Mouse (Mus musculus) forelimb bud, embryonic 11.5 days (tissue): Measurements from ENCODE around the gene Pard3.

Experiments used
- DNase-seq: peaks from one replicate; pipeline ENCODE4 v3.0.0-alpha.2; 2012; ENCODE audit warnings: low read depth, low spot score

Gene Pard3

DNA sequence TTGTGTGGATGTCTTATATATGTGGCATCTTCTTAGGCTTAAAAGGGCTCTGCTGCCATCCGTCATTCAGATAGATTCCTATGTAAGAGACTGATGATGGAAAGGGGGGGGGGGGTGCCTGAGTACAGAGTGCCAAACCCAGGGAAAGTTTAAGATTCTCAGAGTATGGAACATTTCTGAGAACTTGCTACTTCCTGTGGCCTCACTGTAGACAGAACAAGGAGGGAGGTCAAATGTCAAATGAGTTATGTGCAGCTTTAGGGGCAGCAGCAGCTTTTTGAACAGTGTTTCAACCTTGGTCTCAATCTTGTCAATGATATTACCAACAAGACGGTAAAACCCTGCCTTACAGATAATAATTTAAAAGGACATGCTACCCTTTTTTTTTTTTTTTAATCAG lies 367.5 kb downstream of the Pard3 start:
- no peak for DNase-seq

DNA sequence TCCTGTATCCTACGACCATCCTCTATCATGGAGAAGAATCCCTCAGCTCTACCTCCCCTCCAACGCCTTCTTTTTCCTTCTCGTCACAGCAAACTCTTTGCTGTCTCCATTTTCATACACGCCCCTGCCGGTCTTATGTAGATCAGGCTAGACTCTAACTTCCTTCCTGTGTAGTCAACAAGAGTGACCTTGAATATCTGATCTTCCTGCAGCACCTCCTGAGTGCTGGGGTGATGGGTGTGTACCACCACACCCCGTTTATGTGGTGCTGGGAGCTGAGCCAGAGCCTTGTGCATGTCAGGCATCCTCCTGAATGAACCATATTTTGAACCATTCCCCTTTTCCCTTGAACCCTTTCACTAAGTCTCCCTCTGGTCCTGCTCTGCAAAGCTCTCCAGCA lies 372.3 kb downstream of the Pard3 start:
- DNase-seq = no peak

DNA sequence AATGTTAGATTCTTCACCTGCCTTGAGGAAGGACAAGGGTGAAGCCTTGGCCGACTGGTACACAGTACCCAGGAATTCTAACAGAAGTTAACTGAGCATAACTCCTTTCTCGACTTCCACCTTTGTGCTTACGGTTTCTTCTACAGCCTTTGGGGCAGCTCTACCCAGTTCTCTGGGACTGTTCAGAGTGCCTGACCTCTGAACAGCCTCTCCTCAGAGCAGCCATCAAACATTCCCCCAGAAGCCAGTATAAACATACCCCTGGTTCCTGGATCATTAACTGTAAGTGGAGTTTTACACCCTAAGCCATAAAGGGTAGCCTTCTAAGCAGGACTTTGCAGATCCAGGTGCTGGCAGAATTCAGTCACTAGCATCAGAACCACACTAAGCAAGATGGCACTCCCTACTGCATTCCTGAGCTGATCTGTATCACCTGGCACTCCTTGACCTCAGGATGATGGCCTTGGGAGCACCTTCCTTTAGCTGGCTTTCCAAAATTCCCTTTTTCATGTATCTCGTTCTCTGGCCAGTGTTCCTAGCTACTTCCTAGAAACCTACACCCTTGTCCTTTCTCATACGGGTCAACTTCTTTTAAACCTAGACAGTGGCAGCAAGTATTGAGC lies 374.0 kb downstream of the Pard3 start:
- DNase-seq = no peak

DNA sequence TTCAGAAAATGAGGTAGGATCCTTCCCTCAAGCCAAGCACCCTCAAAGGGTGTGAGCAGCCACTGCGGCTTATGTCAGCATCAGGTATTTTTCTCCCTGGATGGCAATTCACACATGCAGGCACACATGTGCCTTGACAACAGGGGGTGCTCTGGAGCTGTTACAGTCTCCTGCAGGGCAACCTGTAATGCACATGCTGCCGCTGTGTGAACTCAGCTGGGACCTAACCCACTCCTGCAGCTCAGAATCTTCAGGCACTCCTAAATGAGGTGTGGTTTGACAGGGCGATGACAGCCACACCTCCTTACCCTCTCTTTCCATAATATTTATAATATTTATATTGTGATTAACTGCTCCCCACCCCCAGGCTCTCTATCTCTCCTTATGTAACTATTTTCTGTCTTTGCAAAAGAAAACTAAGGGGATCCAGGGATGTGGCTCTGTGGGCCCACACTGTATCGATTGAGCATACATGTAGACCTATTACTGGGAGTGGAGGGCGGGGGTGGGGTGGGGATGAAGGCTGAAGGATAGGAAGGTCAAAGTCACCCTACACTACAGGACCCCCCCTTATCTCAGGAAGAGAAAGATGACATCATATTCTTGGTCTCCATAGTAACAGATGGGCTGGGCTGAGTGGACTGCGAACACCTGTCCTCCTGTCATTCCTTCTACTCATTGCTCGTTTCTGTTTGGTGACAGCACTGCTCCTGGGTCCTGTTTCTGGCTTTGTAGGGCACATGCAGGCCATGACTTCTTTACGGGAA lies 375.1 kb downstream of the Pard3 start:
- DNase-seq = peak; percentile 82

DNA sequence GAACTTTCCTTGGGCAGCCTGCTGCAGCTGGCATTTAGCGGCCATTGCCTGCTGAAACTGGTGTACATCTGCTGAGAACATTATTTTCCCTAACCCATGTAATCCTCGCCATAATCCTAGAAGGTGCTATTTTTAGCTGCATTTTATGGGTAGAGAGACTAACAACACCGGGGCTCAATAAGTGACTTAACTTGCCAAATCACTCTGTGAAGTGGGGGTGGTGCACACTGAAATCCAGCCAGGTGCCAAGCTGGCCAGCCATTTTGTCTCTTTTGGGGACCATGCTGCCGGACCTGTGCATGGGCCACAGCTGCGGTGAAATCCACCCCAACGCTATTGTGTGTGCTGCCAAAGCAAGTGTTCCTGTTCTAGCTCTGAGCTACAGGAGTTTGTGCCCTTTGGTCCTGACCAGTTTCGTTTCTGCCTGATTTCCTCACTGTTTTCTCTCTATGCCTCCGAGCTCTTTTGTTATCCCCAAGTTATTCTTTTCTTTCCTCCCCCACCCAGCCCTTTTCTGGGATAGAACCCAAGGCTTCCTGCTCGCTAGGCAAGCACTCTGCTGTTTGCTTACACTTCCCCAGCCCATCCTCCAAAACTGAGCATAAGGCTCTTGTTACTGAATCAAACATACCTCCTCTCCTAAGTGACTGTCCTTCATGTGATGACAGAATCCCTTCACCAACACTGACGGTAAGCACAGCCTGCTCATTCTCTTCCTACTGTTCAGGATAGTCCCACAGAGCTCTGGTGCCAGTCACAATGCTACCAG lies 375.9 kb downstream of the Pard3 start:
- DNase-seq = peak; percentile 29

DNA sequence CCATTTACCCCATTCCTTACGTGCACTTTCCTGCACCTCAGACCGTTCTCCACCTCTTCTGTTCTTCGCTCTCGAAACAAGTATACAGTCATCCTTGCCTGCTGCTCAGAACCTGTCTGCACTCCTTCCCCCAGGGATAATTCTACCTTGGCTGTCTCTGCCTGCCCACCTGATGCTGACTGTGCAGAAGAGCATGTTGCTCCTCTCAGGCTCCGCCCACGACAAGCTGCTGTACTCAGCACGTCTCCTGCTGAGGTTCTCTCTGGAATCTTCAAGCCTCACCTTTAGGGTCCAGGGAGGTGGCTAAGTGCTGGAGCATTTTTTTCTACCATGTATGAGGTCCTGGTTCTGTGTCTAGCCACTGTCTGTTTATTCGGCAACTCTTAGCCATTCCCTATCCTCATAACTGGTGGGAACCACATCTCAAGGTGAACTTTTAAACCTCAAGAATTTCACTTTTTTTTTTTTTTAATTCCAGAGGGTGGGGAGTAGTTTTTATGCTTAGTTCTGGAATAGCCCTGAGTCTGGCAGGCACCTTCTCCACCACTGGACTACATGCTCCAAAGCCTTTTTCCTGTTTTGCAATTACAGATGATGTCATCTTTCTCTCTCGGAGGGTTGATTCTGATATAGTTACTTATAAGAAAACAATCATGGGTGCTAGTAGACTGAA lies 376.6 kb downstream of the Pard3 start:
- no peak for DNase-seq

DNA sequence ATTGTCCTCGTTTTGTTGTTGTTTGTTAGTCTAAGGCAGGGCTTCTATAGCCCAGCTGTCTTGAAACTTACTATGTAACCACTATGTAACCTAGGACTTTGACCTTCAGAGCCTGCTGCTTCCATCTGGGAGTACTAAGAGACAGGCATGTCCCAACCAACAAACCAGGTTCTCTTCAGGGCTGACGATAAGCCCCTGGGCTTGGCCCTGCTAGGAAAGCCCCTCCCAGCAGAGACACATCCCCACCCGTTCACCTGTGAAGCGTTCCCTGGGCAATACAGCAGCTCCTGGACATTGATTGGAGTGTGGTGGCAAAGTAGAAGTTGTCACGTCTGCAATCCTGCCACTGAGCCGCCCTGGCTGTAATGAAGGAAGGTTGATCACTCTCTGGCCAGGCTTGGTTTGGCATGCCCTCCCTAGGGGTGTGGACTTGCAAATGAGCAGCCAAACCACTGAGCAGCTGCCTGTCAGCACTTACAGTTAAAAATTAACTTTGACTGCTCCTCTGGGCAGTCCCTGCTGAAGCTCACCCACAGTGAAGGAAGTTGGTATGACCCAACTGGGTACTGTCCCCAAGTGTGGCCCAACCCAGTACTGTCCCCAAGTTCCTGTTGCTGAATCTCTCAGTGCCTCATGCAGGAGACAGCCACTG lies 377.3 kb downstream of the Pard3 start:
- DNase-seq = no peak

DNA sequence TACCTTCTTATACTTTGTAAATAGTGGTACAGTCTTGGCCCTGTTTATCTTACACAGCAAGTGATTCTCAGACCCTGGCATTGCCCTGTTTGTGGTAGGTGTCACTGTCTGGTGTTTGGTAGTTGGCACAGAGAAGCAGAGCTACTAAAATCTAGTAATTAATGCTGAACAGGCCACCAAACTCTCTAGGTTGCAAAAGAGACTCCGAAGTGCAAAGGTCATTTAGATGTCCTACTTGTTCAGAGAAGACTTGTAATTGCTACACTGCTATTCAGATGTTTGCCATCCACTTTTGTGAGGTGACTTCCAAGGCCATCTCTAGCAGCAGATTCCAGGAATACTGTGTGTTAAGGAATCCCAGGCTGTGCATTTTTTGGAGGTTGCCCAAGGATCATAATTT lies 383.7 kb downstream of the Pard3 start:
- no peak for DNase-seq

DNA sequence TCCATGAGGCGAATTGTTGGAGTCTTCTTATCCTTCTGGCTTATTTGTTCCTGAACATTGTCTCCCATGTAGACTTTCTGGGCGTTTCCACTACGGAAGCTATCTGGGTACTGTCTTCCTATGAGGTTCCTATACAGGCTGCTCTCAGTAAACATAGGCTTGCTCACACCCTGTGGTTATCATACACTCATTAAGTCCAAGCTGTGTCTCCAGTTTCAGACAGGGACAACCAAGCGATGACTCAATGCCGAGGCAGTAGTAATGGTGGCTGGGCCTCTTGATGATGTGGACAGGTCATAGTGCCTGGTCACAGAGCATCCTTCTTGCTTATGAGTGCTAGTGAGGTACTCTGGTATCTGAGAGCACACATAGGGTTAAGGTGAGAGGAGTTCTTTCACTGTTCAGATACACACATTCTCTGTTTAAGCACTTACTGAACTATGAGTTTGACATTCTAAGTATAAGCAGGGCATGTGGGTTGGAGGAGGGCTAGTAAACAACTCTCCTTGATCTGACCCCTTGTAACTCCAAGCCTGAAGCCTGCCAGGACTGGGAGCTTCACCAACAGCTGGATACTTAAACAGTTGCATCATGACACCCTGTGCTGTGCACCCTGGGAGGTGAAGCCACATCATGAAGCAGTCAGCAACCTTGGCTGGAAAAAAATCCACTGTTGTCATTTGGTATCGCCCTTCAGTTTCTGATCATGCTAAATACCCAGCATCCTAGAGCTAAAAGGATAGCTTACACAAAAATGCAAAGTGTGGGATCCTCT lies 385.6 kb downstream of the Pard3 start:
- DNase-seq = no peak

DNA sequence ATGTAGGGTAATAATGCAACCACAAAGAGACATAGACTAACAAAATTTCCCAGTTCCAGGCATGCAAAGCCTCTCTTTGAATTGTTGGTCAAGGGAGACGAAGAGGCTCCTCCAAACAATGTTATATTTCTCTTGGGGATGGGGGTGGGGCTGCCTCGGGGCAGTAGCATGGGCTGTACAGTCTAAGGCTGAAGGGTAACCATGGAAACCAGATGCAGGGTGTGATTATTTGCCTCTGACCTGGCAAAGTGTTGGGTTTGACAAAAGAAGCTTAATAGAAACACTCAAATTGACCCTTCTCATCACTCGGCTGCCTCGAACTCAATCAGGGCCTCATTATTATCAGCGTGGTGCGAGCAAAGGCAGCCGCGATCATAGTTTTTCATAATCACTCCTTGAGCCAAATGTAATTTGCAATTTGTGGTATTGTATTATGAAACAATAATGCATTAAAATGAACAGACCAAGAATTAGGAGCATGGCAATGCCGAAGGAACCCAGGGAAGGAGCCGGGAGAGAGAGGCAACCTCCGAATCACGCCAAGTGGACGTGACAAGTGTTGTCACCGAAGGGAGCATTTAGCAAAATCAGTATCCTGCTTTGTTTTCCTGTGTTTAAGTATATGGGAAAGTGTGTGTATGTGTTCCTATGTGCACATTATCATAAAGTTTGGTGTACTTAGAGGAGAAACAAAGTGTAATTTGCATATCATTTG lies 387.4 kb downstream of the Pard3 start:
- no peak for DNase-seq

DNA sequence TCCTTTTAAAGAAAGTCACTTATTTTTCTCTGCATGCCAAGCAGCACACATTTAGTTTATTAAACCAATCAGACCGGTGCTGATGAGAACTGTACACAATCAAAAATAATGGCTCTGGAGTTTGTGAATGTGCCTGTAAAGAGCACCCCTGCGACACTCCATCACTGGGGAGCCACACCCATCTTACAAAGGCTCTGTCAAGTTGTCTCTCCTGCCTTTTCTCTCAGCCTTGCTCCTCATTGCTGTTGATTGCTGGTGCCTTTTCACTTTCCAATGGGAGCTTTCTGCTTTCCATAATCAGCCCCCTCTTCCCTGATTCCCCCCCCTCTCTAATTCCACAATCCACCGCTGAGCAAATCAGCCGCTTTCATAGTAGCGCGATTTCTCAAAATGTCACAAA lies 388.7 kb downstream of the Pard3 start:
- no peak for DNase-seq

DNA sequence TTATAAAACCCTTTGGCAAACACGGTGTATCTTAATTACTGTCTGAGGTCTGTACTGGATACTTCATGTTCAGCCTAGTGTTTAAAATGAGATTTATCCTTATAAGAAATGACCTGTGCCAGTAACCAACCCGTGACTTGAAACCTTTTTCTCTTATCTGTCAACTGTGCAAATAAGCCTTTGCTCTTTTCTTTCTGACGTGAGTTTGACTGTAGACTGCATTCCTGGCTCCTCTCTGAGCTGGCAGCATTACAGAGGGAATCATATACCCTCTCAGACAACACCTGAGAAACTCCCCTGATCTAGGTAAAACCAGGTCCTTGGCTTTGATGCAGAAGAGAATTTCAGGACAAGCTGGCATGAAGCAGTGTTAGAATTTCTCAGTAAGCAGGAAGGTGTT lies 394.2 kb downstream of the Pard3 start:
- no peak for DNase-seq

DNA sequence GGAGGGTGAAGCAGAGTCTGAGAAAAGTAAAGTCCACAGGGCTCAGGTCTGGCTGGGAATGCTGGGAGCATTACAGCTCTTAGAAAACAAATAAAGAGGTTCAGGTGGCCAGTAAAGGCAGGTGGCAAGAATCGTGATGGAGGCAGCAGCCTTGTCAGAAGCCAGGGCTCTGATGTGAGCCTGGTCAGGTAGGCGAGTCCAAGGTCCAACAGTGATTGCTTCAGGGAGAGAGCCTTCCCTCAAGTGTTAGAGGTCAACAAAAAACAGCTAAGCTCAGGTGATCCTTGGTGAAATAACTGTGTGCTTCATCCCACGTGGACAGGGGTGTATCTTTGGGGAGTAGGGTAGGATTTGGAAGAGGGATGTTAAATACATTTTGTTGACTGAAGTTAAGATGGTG lies 397.5 kb downstream of the Pard3 start:
- no peak for DNase-seq

DNA sequence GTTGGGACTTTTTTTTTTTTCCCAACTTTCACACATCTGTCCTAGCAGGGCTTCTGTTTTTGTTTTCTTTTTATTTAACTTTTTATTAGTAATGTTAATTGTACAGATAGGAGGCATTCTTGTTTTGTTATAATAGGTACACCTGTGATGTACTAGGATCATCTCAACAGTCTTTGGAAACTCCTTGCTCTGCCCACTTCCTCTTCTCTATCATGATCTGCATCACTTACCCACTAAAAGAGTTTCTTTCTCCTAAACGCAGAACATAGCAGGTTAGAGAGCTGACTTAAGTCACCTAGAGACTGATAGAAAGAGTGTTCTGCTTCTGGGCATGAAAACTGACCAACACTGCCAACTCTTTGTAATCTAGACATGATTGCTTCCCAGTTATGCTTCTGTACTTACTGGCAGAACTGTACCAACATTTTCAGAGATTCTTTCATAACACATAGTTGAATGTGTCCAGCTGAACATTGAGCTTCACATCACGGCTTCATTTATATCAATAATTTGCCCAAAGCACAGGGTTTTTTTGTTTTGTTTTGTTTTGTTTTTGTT lies 398.8 kb downstream of the Pard3 start:
- no peak for DNase-seq

DNA sequence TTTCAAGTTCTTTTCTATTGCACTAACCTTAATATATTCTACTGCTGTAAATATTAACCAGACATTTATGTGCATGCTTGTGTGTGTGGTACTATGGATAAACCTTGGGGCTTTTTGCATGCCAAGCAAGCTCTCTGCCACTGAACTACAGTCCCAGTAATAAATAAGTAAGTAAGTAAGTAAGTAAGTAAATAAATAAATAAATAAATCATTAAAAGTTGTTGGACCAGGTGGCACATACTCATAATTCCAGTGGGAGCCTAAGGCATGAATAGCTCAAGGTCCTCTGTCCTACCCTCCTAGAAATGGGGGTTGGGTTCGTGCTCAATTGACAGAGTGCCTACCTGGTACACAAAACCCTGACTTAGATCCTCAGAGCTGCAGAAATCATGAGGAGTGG lies 400.6 kb downstream of the Pard3 start:
- DNase-seq = no peak

DNA sequence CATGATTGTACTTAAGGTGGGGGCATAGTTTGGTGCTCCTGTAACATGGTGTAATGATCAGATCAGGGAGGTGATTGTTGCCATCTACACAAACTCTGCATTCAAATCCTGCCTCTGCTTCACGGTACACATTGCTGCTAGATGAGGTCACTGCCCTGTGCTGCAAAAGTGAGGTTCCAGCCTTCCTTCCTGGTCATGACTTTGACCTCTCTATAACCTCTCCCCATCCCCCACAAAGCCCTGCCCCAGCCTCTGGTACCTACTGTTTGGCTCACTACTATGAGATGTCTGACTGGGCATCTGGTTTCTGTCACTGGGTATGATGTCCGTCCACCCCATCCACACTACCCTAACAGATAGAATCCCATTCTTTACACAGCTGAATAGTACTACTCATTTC lies 408.5 kb downstream of the Pard3 start:
- no peak for DNase-seq

DNA sequence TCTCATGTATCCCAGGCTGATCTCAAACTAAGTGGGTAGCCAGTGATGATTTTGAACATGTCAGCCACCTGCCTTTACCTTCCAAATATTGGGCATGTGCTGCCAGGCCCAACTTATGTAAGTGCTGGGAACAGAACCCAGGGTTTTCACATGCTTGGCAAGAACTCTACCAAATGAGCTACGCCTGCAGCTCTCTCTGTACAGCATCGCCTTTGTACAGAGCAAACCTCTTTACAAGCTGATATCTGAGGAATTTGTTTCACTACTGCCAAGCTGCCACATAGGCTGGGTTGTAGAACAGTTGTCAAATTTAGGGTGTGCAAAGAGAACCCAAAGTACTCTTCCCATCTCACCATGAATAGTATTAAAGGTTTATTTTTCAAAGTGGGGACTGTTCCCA lies 416.3 kb downstream of the Pard3 start:
- no peak for DNase-seq

DNA sequence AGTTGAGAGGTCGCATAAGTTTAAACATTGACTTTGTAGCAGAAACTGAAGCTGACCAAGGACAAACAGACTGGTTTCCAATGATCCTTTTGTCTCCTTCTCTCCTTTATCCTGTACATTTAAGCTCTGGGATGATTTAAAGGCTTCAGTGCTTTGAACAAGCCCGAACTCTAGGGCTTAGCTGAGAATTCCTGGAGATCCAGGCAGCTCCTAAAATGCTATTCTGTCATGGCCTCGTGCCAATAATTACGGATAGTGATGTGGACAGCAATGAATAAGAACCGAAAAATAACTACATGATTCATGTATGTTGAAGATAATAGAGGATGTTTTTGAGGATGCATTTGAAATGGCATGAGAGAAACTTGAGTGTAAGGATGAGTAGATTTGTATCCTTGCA lies 421.9 kb downstream of the Pard3 start:
- no peak for DNase-seq

DNA sequence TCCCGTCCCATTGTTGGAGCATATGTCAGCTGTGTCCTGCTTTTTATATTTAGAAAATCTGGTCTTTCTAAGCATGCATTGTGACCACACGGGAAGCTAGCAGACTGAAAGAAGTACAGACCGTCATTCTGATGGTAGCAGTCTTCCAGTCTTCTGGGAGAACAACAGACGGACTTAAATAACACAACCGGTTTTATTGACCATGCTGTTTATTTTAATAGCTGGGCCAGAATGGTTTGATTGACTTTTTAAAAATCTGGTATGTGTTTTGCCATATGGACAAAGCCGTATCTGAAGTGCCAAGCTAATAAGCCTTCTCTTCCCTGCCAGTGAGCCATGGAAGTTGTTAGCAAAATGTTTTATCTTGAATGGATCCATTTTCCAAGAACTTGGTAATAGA lies 428.3 kb downstream of the Pard3 start:
- DNase-seq = no peak

DNA sequence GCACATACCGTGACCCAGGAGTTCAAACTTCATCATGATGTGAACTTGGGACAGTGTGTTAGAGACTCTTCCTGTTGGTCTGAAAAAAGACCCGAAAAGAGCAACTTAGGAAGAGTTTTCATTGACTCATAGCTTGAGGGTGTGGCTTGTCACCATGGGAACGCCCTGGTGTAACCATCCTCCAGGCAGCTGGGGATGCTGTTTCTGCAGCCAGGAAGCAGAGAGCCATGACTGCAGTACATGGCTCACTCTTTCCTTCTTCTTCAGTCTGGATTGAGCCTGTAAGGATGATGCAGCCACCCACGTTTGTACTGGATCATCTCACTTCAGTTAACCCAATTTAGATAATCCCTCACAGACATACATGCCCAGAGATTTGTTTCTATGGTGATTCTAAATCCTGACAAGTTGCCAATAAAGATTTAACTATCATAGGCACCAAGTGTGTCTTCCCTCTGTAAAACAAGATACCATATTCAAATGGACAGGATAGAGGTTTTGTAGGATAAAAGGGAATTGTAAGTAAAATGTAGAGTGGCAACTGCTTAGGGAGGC lies 431.6 kb downstream of the Pard3 start:
- DNase-seq = no peak
